Mouse (Mus musculus) E14TG2a.4 (cell line): ENCODE measurements at regions not wholly inside any gene's neighbourhood (a gene's known extent, or its start where the extent isn't known, plus 50 kb on each side); places are given as distances from the start of the nearest gene placed in this dataset.

Experiments used
- CTCF ChIP-seq: conservative IDR thresholded peaks from 2 replicates; pipeline ENCODE4 v1.5.1; 2014; ENCODE audit warnings: low read length
- NANOG ChIP-seq: IDR thresholded peaks from 2 replicates; pipeline ENCODE4 v1.6.1; 2014; ENCODE audit warnings: borderline replicate concordance, low read length, mixed read lengths
- POU5F1 ChIP-seq: IDR thresholded peaks from 2 replicates; pipeline ENCODE4 v1.6.1; 2014; ENCODE audit warnings: low read length, borderline replicate concordance

DNA sequence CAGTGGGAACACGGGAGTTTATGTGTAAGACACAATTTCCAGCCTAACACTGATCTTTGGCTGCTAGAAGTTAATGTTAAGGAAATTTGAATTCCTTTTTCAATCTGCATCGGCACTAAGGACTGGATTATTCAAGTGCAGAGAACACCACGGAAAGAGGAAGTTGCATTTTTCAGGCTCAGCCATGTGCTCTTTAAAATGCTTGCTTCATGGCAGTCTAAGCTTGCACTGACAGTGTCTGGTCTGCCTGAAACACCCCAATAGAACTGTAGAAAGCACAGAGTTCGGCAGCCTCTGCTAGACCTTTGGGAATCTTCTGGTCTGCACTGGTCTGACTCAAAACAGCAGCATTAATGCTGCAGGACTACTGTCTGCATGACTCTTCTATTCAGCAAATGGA lies 348.8 kb downstream of the Tmem182 start:
- TF ChIP-seq CTCF (no peak), NANOG (no peak), POU5F1 (no peak)
